Mouse (Mus musculus) hindbrain, embryonic 15.5 days (tissue): ENCODE measurements around the gene March6. TPM values are rescaled to one million over a fixed set of nuclear protein-coding genes. Genes with fewer than 3 reads are reported as not detected.
A peak's percentile ranks its signal among the peaks of the same experiment; 100 is the strongest.

Experiments
- ATAC-seq: fragments of 200-750 bp; cut with Nextera tagmentation; 2 replicates; pipeline ENCODE4 v1.8.0; 2017; ENCODE audit warnings: low read depth, moderate number of reproducible peaks, moderate TSS enrichment; ENCODE audit not compliant: low FRiP score
- H3K27ac ChIP-seq: fragments of 300-500 bp; sonication (generic); replicated peaks from 2 replicates; pipeline ENCODE4 v1.5.1; 2015; ENCODE audit warnings: mild to moderate bottlenecking, inconsistent platforms
- H3K27me3 ChIP-seq: fragments of 300-500 bp; sonication (generic); 2 replicates; pipeline ENCODE4 v1.6.1; 2015; ENCODE audit warnings: control low read depth, inconsistent platforms
- H3K36me3 ChIP-seq: fragments of 300-500 bp; sonication (generic); 2 replicates; pipeline ENCODE4 v1.6.1; 2015; ENCODE audit warnings: control low read depth, inconsistent platforms
- H3K4me1 ChIP-seq: fragments of 300-500 bp; sonication (generic); replicated peaks from 2 replicates; pipeline ENCODE4 v1.6.1; 2015; ENCODE audit warnings: control low read depth, inconsistent platforms
- H3K4me2 ChIP-seq: fragments of 300-500 bp; sonication (generic); 2 replicates; pipeline ENCODE4 v1.6.1; 2015; ENCODE audit warnings: moderate library complexity, mild to moderate bottlenecking, inconsistent platforms
- H3K4me3 ChIP-seq: fragments of 300-500 bp; sonication (generic); 2 replicates; pipeline ENCODE4 v1.5.1; 2015; ENCODE audit warnings: mild to moderate bottlenecking, inconsistent platforms
- H3K9ac ChIP-seq: fragments of 300-500 bp; sonication (generic); 2 replicates; pipeline ENCODE4 v1.6.1; 2015; ENCODE audit warnings: inconsistent platforms
- H3K9me3 ChIP-seq: fragments of 300-500 bp; sonication (generic); 2 replicates; pipeline ENCODE4 v1.6.1; 2016; ENCODE audit warnings: control low read depth, inconsistent platforms
- WGBS: fragments of 180-500 bp; shearing (Covaris S2); methylation state at CpG from one replicate; pipeline ENCODE4 v1.1.7; 2015; 5-methylcytosine and 5-hydroxymethylcytosine counted together
- polyA plus RNA-seq: library from polyadenylated mRNA; unstranded; fragments of >200 nt; fragmentation: Nextera tagmentation; extraction: Ambion mirVana; gene quantifications from 2 replicates; pipeline ENCODE4 v1.2.1, GENCODE M21; 2015

Gene March6
- polyA plus RNA-seq = 75.4 and 75.5 TPM in 2 replicates

- under 1% methylated on average over 83 of the region's 132 CpGs for WGBS
- Histone ChIP-seq H3K27me3 (no peaks in the 10 kb centered on the region), H3K36me3 (no peaks in the 10 kb centered on the region), H3K4me1 (peaks cover 33% of the 10 kb centered on the region), H3K4me2 (peak within 1 kb of the TSS; percentile 67), H3K27ac (peak within 1 kb of the TSS; percentile 99), H3K4me3 (peak within 1 kb of the TSS; percentile 98), H3K9me3 (no peaks in the 10 kb centered on the region), H3K9ac (peak within 1 kb of the TSS; percentile 90)
- ATAC-seq = peak; percentile 94
These were observed at the start of gene March6 for GRCm38 (mm10) chr15:31530659-31531445. TSS of gene March6 (minus strand) at chr15:31531053.

GRCm38 (mm10) chr15:31576076-31576475, 45.2 kb upstream of the March6 start:
- 68% methylated on average over 5 of the region's 5 CpGs for WGBS
- Histone ChIP-seq H3K9me3 (no peaks in the 10 kb centered on the region), H3K27ac (no peak overlapping the region), H3K27me3 (no peaks in the 10 kb centered on the region), H3K4me1 (no peaks in the 10 kb centered on the region), H3K9ac (no peak overlapping the region), H3K36me3 (no peaks in the 10 kb centered on the region), H3K4me3 (no peak overlapping the region), H3K4me2 (no peak overlapping the region)
- no peak for ATAC-seq

GRCm38 (mm10) chr15:31573692-31574091, 42.8 kb upstream of the March6 start:
- Histone ChIP-seq H3K9me3 (no peaks in the 10 kb centered on the region), H3K36me3 (no peaks in the 10 kb centered on the region), H3K27me3 (no peaks in the 10 kb centered on the region), H3K4me2 (no peak overlapping the region), H3K4me1 (no peaks in the 10 kb centered on the region; the same call in 1 of the 2 replicates), H3K27ac (no peak overlapping the region), H3K4me3 (no peak overlapping the region), H3K9ac (no peak overlapping the region)
- ATAC-seq = no peak

- Histone ChIP-seq H3K9me3 (no peaks in the 10 kb centered on the region), H3K36me3 (no peaks in the 10 kb centered on the region), H3K27me3 (no peaks in the 10 kb centered on the region), H3K4me3 (no peak overlapping the region), H3K4me2 (no peak overlapping the region), H3K27ac (no peak overlapping the region), H3K4me1 (no peaks in the 10 kb centered on the region; the same call in 1 of the 2 replicates), H3K9ac (no peak overlapping the region)
- WGBS = 90% methylated on average over 4 of the region's 4 CpGs
- ATAC-seq = no peak
These were observed 42.4 kb upstream of the March6 start for GRCm38 (mm10) chr15:31573287-31573686.

- Histone ChIP-seq H3K4me1 (no peaks in the 10 kb centered on the region; the same call in 1 of the 2 replicates), H3K27me3 (no peaks in the 10 kb centered on the region), H3K36me3 (no peaks in the 10 kb centered on the region), H3K27ac (no peak overlapping the region), H3K4me3 (no peak overlapping the region), H3K9ac (no peak overlapping the region), H3K9me3 (no peaks in the 10 kb centered on the region), H3K4me2 (no peak overlapping the region)
- WGBS = 84% methylated on average over 16 of the region's 16 CpGs
- ATAC-seq = no peak
These were observed 41.3 kb upstream of the March6 start for GRCm38 (mm10) chr15:31571906-31572722.

GRCm38 (mm10) chr15:31570959-31571358, 40.1 kb upstream of the March6 start:
- Histone ChIP-seq H3K4me1 (no peaks in the 10 kb centered on the region; the same call in 1 of the 2 replicates), H3K4me3 (no peak overlapping the region), H3K9ac (no peak overlapping the region), H3K27ac (no peak overlapping the region), H3K27me3 (no peaks in the 10 kb centered on the region), H3K4me2 (no peak overlapping the region), H3K9me3 (no peaks in the 10 kb centered on the region), H3K36me3 (no peaks in the 10 kb centered on the region)
- no peak for ATAC-seq
- WGBS = 90% methylated on average over 8 of the region's 8 CpGs

- Histone ChIP-seq H3K9ac (no peak overlapping the region), H3K36me3 (no peaks in the 10 kb centered on the region), H3K4me1 (no peaks in the 10 kb centered on the region; the same call in 1 of the 2 replicates), H3K27ac (no peak overlapping the region), H3K4me2 (no peak overlapping the region), H3K27me3 (no peaks in the 10 kb centered on the region), H3K4me3 (no peak overlapping the region), H3K9me3 (no peaks in the 10 kb centered on the region)
- ATAC-seq = no peak
- WGBS = 59% methylated on average over 9 of the region's 9 CpGs
These were observed 38.6 kb upstream of the March6 start for GRCm38 (mm10) chr15:31569325-31570022.

- Histone ChIP-seq H3K4me1 (no peaks in the 10 kb centered on the region; the same call in 1 of the 2 replicates), H3K27ac (no peak overlapping the region), H3K4me2 (no peak overlapping the region), H3K4me3 (no peak overlapping the region), H3K36me3 (no peaks in the 10 kb centered on the region), H3K9me3 (no peaks in the 10 kb centered on the region), H3K27me3 (no peaks in the 10 kb centered on the region), H3K9ac (no peak overlapping the region)
- ATAC-seq = 0 out of 2 replicates have a peak, but pooled peaks have one; percentile 52
- WGBS = 15% methylated on average over 12 of the region's 12 CpGs
These were observed 37.7 kb upstream of the March6 start for GRCm38 (mm10) chr15:31568581-31568996.

- H3K4me2 ChIP-seq = no peak overlapping the region
- ATAC-seq = no peak
- H3K27me3 ChIP-seq = no peaks in the 10 kb centered on the region
- no peaks in the 10 kb centered on the region; the same call in 1 of the 2 replicates for H3K4me1 ChIP-seq
- no peaks in the 10 kb centered on the region for H3K9me3 ChIP-seq
- H3K9ac ChIP-seq = no peak overlapping the region
- no peak overlapping the region for H3K27ac ChIP-seq
- WGBS = 72% methylated on average over 7 of the region's 7 CpGs
- no peaks in the 10 kb centered on the region for H3K36me3 ChIP-seq
- no peak overlapping the region for H3K4me3 ChIP-seq
These were observed 36.6 kb upstream of the March6 start for GRCm38 (mm10) chr15:31567431-31567830.

- Histone ChIP-seq H3K4me3 (no peak overlapping the region), H3K9ac (no peak overlapping the region), H3K27ac (no peak overlapping the region), H3K36me3 (no peaks in the 10 kb centered on the region), H3K9me3 (no peaks in the 10 kb centered on the region), H3K27me3 (no peaks in the 10 kb centered on the region), H3K4me1 (no peaks in the 10 kb centered on the region; the same call in 1 of the 2 replicates), H3K4me2 (no peak overlapping the region)
- no peak for ATAC-seq
- 76% methylated on average over 1 of the region's 1 CpGs for WGBS
These were observed 34.9 kb upstream of the March6 start for GRCm38 (mm10) chr15:31565786-31566185.

- no peak within 1 kb of the TSS for H3K9ac ChIP-seq
- H3K4me1 ChIP-seq = no peaks in the 10 kb centered on the region; the same call in 1 of the 2 replicates
- no peak within 1 kb of the TSS for H3K27ac ChIP-seq
- no peak for ATAC-seq
- H3K36me3 ChIP-seq = no peaks in the 10 kb centered on the region
- H3K4me2 ChIP-seq = no peak within 1 kb of the TSS
- no peaks in the 10 kb centered on the region for H3K27me3 ChIP-seq
- no peaks in the 10 kb centered on the region for H3K9me3 ChIP-seq
- no peak within 1 kb of the TSS for H3K4me3 ChIP-seq
- WGBS = 46% methylated on average over 5 of the region's 5 CpGs
These were observed 34.3 kb upstream of the March6 start, which contains the start of gene Cmbl for GRCm38 (mm10) chr15:31565184-31565583. TSS of gene Cmbl (plus strand) at chr15:31565389.
